In the genomic region with DNA sequence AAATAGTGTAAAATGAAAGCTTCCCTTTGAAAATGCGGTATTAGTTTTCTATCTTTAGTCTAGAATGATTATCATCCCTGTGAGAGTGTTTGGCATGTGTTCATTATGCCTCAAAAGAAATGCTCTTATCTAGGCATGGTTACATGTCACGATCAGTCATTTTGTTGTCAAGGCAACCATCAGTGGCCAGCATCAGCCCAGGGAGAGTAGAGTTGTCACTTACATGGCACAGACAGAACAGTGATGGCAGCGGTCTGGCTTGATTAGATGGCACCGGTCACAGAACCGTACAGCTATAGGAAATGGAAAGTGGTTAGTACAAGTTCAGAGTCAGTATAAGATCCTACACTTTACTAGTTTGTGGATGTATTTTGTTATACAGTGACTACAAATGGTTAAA, we compare ENCODE assay signal across 20 mouse cellular contexts.
"Had no signal": no experiment of that assay in that cellular context is flagged by ENCODE, and none has a peak within 500 bp of the region (broad histone marks: within the 10 kb centered on the region; RNA-seq: fewer than 3 reads in every experiment).

No protein-coding gene starts in this region.

- H3K36me3 ChIP-seq: kidney, embryonic 15.5 days; liver, embryonic 12.5 days; liver, embryonic 15.5 days; lung, embryonic 15.5 days; neural tube, embryonic 13.5 days had no signal

- H3K27ac ChIP-seq: kidney, embryonic 15.5 days; left cerebral cortex, adult 2 months; liver, embryonic 12.5 days; liver, embryonic 15.5 days; lung, embryonic 15.5 days; neural tube, embryonic 13.5 days; stomach, postnatal 0 days had no signal

- DNase-seq: kidney, adult 2 months; kidney, postnatal 10 days; kidney, postnatal 36 days; layer of hippocampus, postnatal 36 days; lung, adult 18-20 months; lung, postnatal 10 days; lung, postnatal 4 days; retina, postnatal 1 day; thymus, adult 2 months; thymus, postnatal 14 days; thymus, postnatal 4 days had no signal

- H3K4me3 ChIP-seq: kidney, embryonic 15.5 days; left cerebral cortex, adult 2 months; liver, embryonic 12.5 days; liver, embryonic 15.5 days; lung, embryonic 15.5 days; myocyte; neural tube, embryonic 13.5 days had no signal

- H3K4me2 ChIP-seq: kidney, embryonic 15.5 days; liver, embryonic 12.5 days; liver, embryonic 15.5 days; lung, embryonic 15.5 days; neural tube, embryonic 13.5 days had no signal

- ATAC-seq: intestine, postnatal 0 days; liver, embryonic 12.5 days had no signal

- H3K9me3 ChIP-seq: kidney, embryonic 15.5 days; liver, embryonic 12.5 days; liver, embryonic 15.5 days; lung, embryonic 15.5 days; neural tube, embryonic 13.5 days had no signal

- H3K9ac ChIP-seq: kidney, embryonic 15.5 days; liver, embryonic 12.5 days; liver, embryonic 15.5 days; lung, embryonic 15.5 days; neural tube, embryonic 13.5 days had no signal

- H3K4me1 ChIP-seq: kidney, embryonic 15.5 days; liver, embryonic 12.5 days; liver, embryonic 15.5 days; lung, embryonic 15.5 days; neural tube, embryonic 13.5 days had no signal
